Mouse (Mus musculus): Measurements from ENCODE around the gene Olfr1051. TPM values are rescaled to one million over a fixed set of nuclear protein-coding genes. Genes with fewer than 3 reads are reported as not detected.
"Not testable (repeated sequence)": the region's sequence is repeated elsewhere in the genome, so short reads cannot be mapped to it uniquely, and the experiment has no call there.

Gene Olfr1051
- not detected in 2 replicates for polyA plus RNA-seq (2012; rRNA removed)

DNA sequence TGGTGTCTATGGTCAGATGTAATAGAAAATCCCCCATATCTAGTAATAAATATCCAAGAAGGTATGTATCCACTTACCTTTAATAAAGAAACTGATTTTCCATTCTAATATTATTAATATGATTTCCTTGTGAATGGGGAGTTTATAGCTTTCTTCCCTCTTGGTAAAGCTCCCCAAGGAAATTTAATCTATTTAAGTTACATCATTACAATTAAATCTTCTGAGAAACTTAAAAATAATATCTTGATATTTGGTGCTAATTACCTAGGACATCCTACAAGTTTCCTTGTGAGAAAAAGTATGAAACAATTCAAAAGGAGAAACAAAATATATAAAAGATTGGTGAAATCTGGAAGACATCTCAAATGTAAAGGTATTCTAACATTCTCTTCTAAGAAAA, at the start of gene Olfr1051:
Gene Olfr1051, minus strand, starts transcription at position 101 of the 400 bp plus-strand sequence.
- H3K27me3 ChIP-seq (ENCODE audit: control insufficient read depth, insufficient read depth, low read length); H3K4me3 ChIP-seq (replicated peaks; ENCODE audit: insufficient read depth, low read depth, low read length); DNase-seq; H3K27ac ChIP-seq (ENCODE audit: insufficient read depth, low read length); H3K4me1 ChIP-seq (ENCODE audit: control insufficient read depth, insufficient read depth, low read length): not testable (repeated sequence)

DNA sequence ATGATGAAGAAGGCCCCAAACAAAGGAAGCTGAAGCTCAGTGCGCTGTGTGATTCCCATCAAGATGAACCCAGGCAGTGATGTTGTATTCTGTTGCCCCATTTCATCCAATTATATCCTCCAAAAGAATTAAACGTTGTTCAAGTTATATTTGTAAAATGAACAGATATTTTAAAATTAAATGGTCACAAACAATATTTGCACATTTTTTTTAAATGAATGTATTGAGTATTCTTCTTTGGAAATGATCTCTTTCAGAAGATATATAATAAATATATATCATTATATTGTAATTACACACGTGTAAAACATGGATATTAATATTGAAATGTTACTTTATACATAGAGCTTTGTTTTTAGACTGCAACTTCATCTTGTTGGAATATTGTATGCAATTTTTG, 36.3 kb upstream of the Olfr1051 start, which contains the start of gene Olfr1053:
Gene Olfr1053, minus strand, starts transcription at position 101 of the 400 bp plus-strand sequence.
- Histone ChIP-seq H3K4me3 (replicated peaks; ENCODE audit: insufficient read depth, low read depth, low read length) (no peak within 1 kb of the TSS), H3K27me3 (ENCODE audit: control insufficient read depth, insufficient read depth, low read length) (no peaks in the 10 kb centered on the region), H3K27ac (ENCODE audit: insufficient read depth, low read length) (no peak within 1 kb of the TSS), H3K4me1 (ENCODE audit: control insufficient read depth, insufficient read depth, low read length) (no peaks in the 10 kb centered on the region)
- 62% methylated on average over 3 of the region's 3 CpGs for WGBS
- TF ChIP-seq POLR2A (IDR thresholded peaks at IDR 0.05; ENCODE audit: borderline replicate concordance, insufficient read depth, low read length) (no peak), CTCF (IDR thresholded peaks at IDR 0.05; ENCODE audit: borderline replicate concordance, insufficient read depth, low read depth, low read length) (no peak)
- DNase-seq = no peak

DNA sequence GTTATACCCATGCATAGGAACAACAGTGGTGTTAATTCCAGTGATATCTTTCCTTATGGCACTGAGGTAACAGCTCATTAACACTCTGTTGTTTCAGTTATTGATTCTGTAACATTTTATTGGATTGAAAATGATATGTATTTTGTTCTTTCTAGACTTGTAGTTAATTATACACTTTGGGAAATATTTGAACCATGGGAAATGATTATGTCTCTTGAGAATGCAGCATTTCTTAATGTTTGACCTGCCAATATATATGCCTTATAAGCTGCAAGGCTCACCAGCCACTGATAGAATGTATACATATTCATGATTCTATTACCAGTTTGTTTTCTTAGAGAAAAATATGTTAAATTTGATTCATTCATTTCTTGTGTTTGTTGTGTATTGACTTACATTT, 13.3 kb upstream of the Olfr1051 start, which contains the start of gene Olfr1052:
Gene Olfr1052, plus strand, starts transcription at position 301 of the 400 bp plus-strand sequence.
- no peak within 1 kb of the TSS for H3K4me3 ChIP-seq (replicated peaks; ENCODE audit: insufficient read depth, low read depth, low read length)
- H3K27me3 ChIP-seq (ENCODE audit: control insufficient read depth, insufficient read depth, low read length) = no peaks in the 10 kb centered on the region
- no peak for TF ChIP-seq CTCF (IDR thresholded peaks at IDR 0.05; ENCODE audit: borderline replicate concordance, insufficient read depth, low read depth, low read length)
- no peak for TF ChIP-seq POLR2A (IDR thresholded peaks at IDR 0.05; ENCODE audit: borderline replicate concordance, insufficient read depth, low read length)
- no peak for DNase-seq
- H3K4me1 ChIP-seq (ENCODE audit: control insufficient read depth, insufficient read depth, low read length) = no peaks in the 10 kb centered on the region
- H3K27ac ChIP-seq (ENCODE audit: insufficient read depth, low read length) = no peak within 1 kb of the TSS

DNA sequence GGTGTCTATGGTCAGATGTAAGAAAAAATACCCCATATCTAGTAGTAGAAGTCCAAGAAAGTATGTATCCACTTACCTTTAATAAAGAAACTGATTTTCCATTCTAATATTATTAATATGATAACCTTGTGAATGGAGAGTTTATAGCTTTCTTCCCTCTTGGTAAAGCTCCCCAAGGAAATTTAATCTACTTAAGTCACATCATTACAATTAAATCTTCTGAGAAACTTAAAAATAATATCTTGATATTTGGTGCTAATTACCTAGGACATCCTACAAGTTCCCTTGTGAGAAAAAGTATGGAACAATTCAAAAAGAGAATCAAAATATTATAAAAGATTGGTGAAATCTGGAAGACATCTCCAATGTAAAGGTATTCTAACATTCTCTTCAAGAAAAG, 20.7 kb downstream of the Olfr1051 start, which contains the start of gene Olfr1049:
Gene Olfr1049, minus strand, starts transcription at position 101 of the 400 bp plus-strand sequence.
- not testable (repeated sequence) for H3K27ac ChIP-seq (ENCODE audit: insufficient read depth, low read length); DNase-seq

DNA sequence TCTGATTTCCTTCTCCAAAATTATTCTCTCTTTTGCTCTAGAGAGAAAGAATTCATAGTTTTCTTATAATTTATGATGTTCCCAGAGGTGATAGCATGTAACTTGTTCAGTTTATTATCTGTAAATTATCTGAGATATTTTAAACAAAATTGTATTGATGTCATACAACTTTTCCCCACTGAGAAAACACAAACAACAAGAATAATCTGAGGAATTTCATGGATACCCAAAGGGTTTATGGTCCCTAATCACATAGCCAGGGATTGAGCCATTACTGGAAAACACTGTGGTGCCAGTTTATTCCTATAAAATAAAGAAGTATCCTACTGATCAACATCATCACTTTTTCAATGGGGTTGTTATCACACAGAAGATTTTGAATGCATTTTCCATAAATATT, 38.7 kb downstream of the Olfr1051 start, which contains the start of gene Olfr1048:
Gene Olfr1048, minus strand, starts transcription at position 101 of the 400 bp plus-strand sequence.
- no peak within 1 kb of the TSS for H3K4me3 ChIP-seq (replicated peaks; ENCODE audit: insufficient read depth, low read depth, low read length)
- DNase-seq = no peak
- TF ChIP-seq CTCF (IDR thresholded peaks at IDR 0.05; ENCODE audit: borderline replicate concordance, insufficient read depth, low read depth, low read length) (no peak), POLR2A (IDR thresholded peaks at IDR 0.05; ENCODE audit: borderline replicate concordance, insufficient read depth, low read length) (no peak)
- no peaks in the 10 kb centered on the region for H3K4me1 ChIP-seq (ENCODE audit: control insufficient read depth, insufficient read depth, low read length)
- no peak within 1 kb of the TSS for H3K27ac ChIP-seq (ENCODE audit: insufficient read depth, low read length)
- no peaks in the 10 kb centered on the region for H3K27me3 ChIP-seq (ENCODE audit: control insufficient read depth, insufficient read depth, low read length)

More for the DNA sequence above, 20.7 kb downstream of the Olfr1051 start, which contains the start of gene Olfr1049:
- H3K27me3 ChIP-seq (ENCODE audit: control insufficient read depth, insufficient read depth, low read length); H3K4me1 ChIP-seq (ENCODE audit: control insufficient read depth, insufficient read depth, low read length); H3K4me3 ChIP-seq (replicated peaks; ENCODE audit: insufficient read depth, low read depth, low read length): not testable (repeated sequence)

DNA sequence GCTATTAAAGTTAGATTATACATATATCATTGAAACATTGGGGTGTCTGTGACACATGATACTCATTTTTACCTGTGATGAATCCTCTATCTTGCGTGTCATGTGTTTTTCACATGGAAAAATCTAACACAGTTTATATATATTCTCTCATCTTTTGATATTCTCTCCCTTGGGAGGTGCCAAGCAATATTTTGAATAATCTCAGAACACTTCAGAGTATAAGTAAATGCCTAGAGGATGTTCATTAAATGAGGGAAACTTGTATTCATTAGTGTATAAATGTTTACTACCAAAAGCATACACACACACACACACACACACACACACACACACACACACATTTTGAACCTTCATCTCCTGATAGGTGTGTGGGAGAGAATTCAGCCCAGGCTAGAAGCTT, 47.6 kb downstream of the Olfr1051 start, which contains the start of gene Olfr1047:
Gene Olfr1047, minus strand, starts transcription at position 101 of the 400 bp plus-strand sequence.
- Histone ChIP-seq H3K27ac (ENCODE audit: insufficient read depth, low read length) (no peak within 1 kb of the TSS), H3K4me3 (replicated peaks; ENCODE audit: insufficient read depth, low read depth, low read length) (no peak within 1 kb of the TSS), H3K4me1 (ENCODE audit: control insufficient read depth, insufficient read depth, low read length) (no peaks in the 10 kb centered on the region), H3K27me3 (ENCODE audit: control insufficient read depth, insufficient read depth, low read length) (no peaks in the 10 kb centered on the region)
- WGBS = 90% methylated on average over 1 of the region's 1 CpGs
- no peak for DNase-seq
- TF ChIP-seq CTCF (IDR thresholded peaks at IDR 0.05; ENCODE audit: borderline replicate concordance, insufficient read depth, low read depth, low read length) (no peak), POLR2A (IDR thresholded peaks at IDR 0.05; ENCODE audit: borderline replicate concordance, insufficient read depth, low read length) (no peak)

Other genes with a start within 250 kb of the Olfr1051 start
- gene Olfr1034, start 233.2 kb downstream of the Olfr1051 start, polyA plus RNA-seq (2012; rRNA removed) = 0.02 and 0.05 TPM in 2 replicates
- not detected in 2 replicates for gene Olfr1036, start 205.1 kb downstream of the Olfr1051 start, polyA plus RNA-seq (2012; rRNA removed)
- not detected in 2 replicates for gene Olfr1037, start 191.7 kb downstream of the Olfr1051 start, polyA plus RNA-seq (2012; rRNA removed)
- not detected in 2 replicates for gene Olfr1039, start 143.2 kb downstream of the Olfr1051 start, polyA plus RNA-seq (2012; rRNA removed)
- gene Olfr1040, start 132.4 kb downstream of the Olfr1051 start, polyA plus RNA-seq (2012; rRNA removed) = not detected in 2 replicates
- gene Olfr1042, start 117.2 kb downstream of the Olfr1051 start, polyA plus RNA-seq (2012; rRNA removed) = not detected in 2 replicates
- gene Olfr1043, start 111.6 kb downstream of the Olfr1051 start, polyA plus RNA-seq (2012; rRNA removed) = not detected in 2 replicates
- gene Olfr1044, start 101.3 kb downstream of the Olfr1051 start, polyA plus RNA-seq (2012; rRNA removed) = not detected in 2 replicates
- gene Olfr52, start 93.4 kb downstream of the Olfr1051 start, polyA plus RNA-seq (2012; rRNA removed) = not detected in 2 replicates
- not detected in 2 replicates for gene Olfr1045, start 76.1 kb downstream of the Olfr1051 start, polyA plus RNA-seq (2012; rRNA removed)
- gene Olfr1046, start 59.8 kb downstream of the Olfr1051 start, polyA plus RNA-seq (2012; rRNA removed) = not detected in 2 replicates
- gene Olfr1047, start 47.7 kb downstream of the Olfr1051 start, polyA plus RNA-seq (2012; rRNA removed) = not detected in 2 replicates
- gene Olfr1048, start 38.8 kb downstream of the Olfr1051 start, polyA plus RNA-seq (2012; rRNA removed) = not detected in 2 replicates
- gene Olfr1049, start 20.8 kb downstream of the Olfr1051 start, polyA plus RNA-seq (2012; rRNA removed) = not detected in 2 replicates
- not detected in 2 replicates for gene Olfr1052, start 13.4 kb upstream of the Olfr1051 start, polyA plus RNA-seq (2012; rRNA removed)
- gene Olfr1053, start 36.2 kb upstream of the Olfr1051 start, polyA plus RNA-seq (2012; rRNA removed) = not detected in 2 replicates
- gene Olfr1054, start 56.3 kb upstream of the Olfr1051 start, polyA plus RNA-seq (2012; rRNA removed) = not detected in 2 replicates
- not detected in 2 replicates for gene Olfr1055, start 71.2 kb upstream of the Olfr1051 start, polyA plus RNA-seq (2012; rRNA removed)
- gene Olfr1056, start 83.4 kb upstream of the Olfr1051 start, polyA plus RNA-seq (2012; rRNA removed) = not detected in 2 replicates
- gene Olfr1057, start 99.3 kb upstream of the Olfr1051 start, polyA plus RNA-seq (2012; rRNA removed) = not detected in 2 replicates
- not detected in 2 replicates for gene Olfr1058, start 109.5 kb upstream of the Olfr1051 start, polyA plus RNA-seq (2012; rRNA removed)
- not detected in 2 replicates for gene Olfr1061, start 135.0 kb upstream of the Olfr1051 start, polyA plus RNA-seq (2012; rRNA removed)
- not detected in 2 replicates for gene Olfr1062, start 147.7 kb upstream of the Olfr1051 start, polyA plus RNA-seq (2012; rRNA removed)
- gene Olfr1065, start 171.5 kb upstream of the Olfr1051 start, polyA plus RNA-seq (2012; rRNA removed) = not detected in 2 replicates
- gene Olfr1066, start 177.2 kb upstream of the Olfr1051 start, polyA plus RNA-seq (2012; rRNA removed) = not detected in 2 replicates
- not detected in 2 replicates for gene Olfr228, start 208.3 kb upstream of the Olfr1051 start, polyA plus RNA-seq (2012; rRNA removed)
- gene Olfr1076, start 229.4 kb upstream of the Olfr1051 start, polyA plus RNA-seq (2012; rRNA removed) = not detected in 2 replicates